Mouse (Mus musculus) cerebellum, postnatal 14 days (tissue): ENCODE results near the gene Naga.
"Not testable (repeated sequence)": the region's sequence is repeated elsewhere in the genome, so short reads cannot be mapped to it uniquely, and the experiment has no call there.

Source experiments
- DNase-seq, 2 experiments: peaks; one replicate each; pipeline ENCODE4 v3.0.0; 2021; ENCODE audit warnings: mixed read lengths in 2 of 2

Naga gene

GRCm38 (mm10) chr15:82338593-82339112 lies at the start of gene Naga, which contains the start of the genes Pheta2 and Smdt1:
Naga (minus strand) TSS chr15:82338925.
Pheta2 (plus strand) TSS chr15:82338942.
Smdt1 (plus strand) TSS chr15:82338959.
- DNase-seq = peak; percentile 97 to 98

DNA sequence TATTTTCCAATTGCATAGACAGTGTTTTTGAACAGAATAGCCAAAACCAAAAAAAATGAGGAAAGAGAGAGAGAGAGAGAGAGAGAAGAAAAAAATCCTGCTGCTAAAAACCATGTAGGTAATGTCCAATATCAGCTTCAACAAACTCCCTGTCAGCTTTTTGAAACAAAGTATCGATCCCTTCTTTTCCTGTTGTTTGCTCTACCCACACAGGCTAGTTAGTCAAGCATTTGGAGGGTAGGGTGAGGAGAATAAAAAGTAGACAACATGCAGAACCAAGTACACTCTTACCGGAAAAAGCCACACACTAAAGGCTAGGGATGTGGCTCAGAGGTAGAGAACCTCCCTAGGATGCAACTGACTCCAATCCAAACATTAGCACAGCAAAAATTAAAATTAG lies 47.0 kb upstream of the Naga start:
- no peak for DNase-seq

- DNase-seq = no peak
Measured at GRCm38 (mm10) chr15:82382441-82382840, 43.7 kb upstream of the Naga start.

- DNase-seq = no peak
Measured at GRCm38 (mm10) chr15:82380714-82381062, 42.0 kb upstream of the Naga start.

DNA sequence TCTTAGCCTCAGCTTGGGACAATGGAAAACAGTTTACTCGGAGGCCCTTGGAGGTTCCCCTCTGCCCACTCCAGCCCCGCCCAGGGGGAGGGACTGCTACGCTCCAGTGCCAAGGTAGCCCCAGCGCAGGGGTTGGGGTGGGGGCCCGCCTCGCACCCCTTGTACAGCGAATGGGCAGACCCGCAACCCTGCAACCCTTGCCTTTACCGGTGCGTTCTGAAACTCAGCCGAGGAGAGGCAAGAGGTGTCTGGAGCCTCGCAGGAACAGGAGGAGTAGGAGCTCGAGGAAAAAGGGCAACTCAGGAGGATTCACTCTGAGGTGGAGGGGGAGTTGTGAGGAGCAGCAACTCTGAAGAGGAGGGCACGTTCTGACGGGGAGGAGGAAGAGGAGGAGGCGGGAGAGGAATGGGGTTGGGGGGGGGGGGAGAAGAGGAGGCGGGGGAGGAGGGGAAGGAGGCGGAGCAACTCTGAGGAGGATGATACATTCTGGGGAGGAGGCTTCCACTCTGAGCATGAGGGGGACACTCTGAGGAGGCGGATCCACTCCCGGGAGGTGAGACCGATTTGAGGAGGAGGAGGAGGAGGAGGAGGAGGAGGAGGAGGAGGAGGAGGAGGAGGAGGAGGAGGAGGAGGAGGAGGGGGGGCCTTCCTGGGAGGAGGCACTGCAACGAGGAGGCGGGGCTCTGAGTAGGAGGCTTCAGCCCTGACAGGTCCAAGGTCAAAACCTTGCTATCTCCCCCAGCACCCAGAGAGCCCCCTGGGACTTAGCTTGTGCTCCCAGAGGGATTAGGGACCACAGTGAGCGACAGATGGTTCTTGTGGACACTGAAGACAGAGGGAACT lies 41.4 kb upstream of the Naga start, which contains the start of gene Cyp2d22:
Gene Cyp2d22, minus strand, starts transcription at position 390 of the 843 bp plus-strand sequence.
- peak; percentile 36 to 39 for DNase-seq

DNA sequence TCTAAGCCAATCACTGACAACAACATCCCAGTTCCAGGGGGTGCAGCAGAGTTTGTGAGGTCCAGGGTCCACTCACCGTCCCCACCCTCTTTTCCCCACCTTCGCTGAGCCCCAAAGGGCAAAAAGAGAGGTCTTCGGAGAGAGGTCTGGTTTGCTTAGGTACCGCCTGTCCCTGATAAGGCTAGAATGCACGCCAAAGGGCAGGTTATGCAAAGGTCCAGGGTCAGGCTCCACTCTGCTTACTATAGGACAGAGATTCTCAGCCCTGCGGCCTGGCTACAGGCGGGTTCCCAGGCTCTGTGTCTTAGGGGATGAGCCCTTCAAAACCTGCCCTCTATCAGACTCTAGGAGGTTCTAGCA lies 40.8 kb upstream of the Naga start:
- DNase-seq = no peak

- no peak for DNase-seq
Measured at GRCm38 (mm10) chr15:82378261-82379180, 39.8 kb upstream of the Naga start.

DNA sequence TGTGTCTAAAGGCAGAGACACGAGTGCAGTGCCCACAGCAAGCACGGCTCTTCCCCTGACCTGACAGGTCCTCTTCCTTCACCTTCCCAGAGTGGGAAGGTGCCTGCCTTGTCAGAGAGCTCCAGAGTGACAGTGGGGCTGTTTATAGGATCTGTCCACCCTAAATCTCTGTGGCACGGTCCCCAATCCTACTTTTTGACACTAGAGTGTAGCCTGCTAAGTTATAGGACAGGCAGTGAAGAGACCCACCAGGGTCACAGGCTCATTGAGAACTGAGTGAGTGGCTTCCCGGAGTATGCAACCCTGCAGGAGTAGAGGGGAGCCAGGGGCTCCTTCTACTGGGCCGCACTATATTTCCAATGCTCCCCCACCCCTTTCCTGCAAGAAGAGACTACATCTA lies 39.0 kb upstream of the Naga start:
- DNase-seq = no peak

GRCm38 (mm10) chr15:82376393-82377138 lies 37.8 kb upstream of the Naga start:
- no peak for DNase-seq

DNA sequence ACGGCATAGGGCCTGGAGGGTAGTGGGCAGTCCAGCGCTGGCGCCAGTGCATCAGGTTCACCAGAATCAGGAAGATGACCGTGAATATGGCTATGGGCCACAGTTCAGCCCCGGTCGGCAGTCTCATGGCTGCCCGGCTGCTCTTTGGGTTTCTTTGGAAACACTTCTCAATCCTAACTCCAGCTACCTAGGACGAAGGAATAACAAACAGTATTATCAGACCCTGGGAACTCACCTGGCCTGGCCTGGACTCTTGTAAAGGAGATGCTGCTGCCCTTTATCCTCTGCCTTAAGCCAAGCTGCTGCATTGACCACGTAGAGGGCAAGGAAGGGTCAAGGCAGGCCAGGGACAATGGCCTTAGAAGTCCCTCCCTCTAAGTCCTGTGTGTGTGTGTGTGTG lies 37.1 kb upstream of the Naga start:
- no peak for DNase-seq

DNA sequence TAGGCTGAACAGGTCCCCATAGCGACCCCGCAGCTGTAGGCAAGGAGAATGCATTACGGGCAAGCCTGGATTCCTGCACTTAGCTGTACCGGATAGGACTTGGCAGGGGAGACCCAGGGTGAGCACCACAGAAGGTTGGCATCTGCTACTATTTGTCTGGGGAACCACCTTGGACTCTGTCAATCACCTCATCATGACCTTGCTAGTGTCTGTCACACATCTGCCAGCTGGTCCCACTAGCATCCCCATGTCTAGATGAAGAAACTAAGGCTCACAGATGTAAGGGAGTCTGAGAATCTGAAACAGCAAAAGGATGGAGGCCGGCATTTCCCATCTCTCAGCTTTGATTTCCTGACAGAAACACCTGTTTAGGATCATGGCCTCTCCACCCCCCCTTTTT lies 35.7 kb upstream of the Naga start:
- no peak for DNase-seq

- no peak for DNase-seq
Measured at GRCm38 (mm10) chr15:82372991-82373390, 34.3 kb upstream of the Naga start.

DNA sequence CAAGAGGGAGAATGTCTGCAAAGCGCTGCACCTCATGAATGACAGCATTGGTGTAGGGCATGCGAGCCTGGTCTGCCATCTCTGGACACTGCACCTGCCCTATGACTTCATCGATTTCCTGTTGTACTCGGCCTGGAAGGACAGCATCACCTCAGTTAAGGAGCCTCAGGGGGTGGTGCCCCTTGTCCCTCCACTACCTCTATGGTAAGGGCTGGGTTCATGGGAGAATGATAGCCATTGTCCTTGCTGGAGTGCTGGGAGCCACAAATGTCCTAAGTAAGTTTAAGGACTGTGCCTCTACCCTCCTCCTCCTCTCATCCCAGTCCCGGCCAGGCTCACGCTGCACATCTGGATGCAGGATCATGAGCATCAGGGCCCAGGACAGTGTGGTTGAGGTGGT lies 33.7 kb upstream of the Naga start:
- no peak for DNase-seq

DNA sequence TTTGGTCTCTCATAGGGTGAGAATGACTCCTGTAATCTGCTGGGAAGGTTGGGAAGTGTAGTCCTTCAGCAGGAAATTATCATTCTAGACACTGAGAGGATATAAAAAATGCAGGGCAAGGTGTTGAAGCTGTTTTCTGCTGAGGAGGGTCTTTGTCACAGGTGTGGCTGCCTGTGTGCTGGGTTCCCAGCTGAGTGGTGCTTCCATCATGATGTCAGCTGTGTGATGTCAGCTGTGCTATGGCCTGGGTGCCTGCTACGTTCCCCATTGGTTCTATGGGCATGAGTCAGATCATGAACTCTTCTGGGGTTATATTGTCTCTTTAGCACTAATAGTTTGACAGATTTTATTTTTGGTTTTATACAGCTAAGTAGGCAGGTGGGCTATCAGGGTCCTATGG lies 30.1 kb upstream of the Naga start:
- no peak for DNase-seq

GRCm38 (mm10) chr15:82368146-82368545 lies 29.4 kb upstream of the Naga start:
- DNase-seq = no peak

GRCm38 (mm10) chr15:82364561-82364960 lies 25.8 kb upstream of the Naga start:
- DNase-seq = not testable (repeated sequence)

DNA sequence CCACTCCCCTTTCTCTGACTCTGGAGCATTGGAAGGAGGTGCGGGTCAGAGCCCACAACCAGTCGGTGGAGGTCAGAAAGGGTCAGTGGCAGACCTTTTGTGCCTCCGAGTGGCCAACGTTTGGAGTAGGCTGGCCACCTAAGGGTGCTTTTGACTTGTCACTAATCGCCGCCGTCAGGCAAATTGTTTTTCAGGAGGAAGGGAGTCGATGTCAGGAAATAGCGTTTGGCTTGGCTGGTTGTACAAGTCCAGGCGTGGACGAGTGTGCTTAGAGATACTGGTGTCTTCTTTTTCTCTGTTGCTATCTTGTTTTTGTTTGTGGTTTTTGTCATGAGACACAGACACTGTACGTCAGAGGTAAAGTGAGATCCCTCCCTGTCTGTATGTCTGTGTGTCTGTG lies 25.1 kb upstream of the Naga start:
- DNase-seq = not testable (repeated sequence)

GRCm38 (mm10) chr15:82362234-82362633 lies 23.5 kb upstream of the Naga start:
- DNase-seq = no peak

- DNase-seq = no peak
Measured at GRCm38 (mm10) chr15:82361459-82362018, 22.8 kb upstream of the Naga start.

DNA sequence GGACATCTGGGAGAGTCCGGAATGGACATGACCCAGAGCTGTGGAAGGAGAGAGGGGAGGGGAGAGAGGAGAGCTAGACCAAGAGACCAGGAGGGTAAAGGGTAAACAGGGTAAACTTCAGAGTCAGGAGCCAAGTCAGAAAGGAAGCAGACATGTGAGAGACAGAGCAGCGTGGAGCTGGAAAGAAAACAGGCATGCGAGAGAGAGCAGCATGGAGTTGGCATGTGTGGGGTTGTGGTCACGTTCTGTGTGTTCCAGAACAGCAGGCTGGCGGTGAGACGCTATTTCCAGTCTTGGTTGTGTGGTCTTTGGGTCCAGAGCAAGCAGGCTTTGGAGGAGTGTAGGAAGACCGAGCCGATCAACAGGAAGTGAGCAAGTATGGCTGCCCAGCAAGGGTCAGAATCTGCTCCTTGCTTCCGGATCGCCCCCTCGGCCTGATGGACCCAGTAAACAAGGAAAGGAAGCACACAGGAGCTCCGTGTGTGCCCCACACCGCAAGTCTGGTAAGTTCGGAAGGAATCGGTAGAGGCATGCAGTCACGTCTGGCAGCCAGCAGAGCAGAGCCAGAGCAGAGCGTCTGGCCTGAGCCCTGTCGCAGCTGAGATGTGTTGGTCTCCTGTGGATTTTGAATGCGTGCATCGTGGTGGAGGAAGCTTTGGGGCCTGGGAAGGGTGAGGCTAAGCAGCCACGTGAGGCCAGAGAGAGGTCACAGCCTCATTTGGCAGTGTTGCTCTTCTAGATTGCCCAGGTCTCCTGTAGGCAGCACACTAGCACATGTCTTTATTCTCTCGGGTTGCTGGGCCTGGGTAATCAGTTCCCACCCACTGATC lies 19.9 kb upstream of the Naga start:
- no peak for DNase-seq
